Mouse (Mus musculus): ENCODE data around the gene Comtd1. TPM values are rescaled to one million over a fixed set of nuclear protein-coding genes. Genes with fewer than 3 reads are reported as not detected.

The Comtd1 gene
- polyA plus RNA-seq, 1 experiment from 2014 or later = 39.0 TPM

Other genes with a start within 250 kb of the Comtd1 start
- gene Dupd1, start 134.4 kb downstream of the Comtd1 start, polyA plus RNA-seq (2015; fragmentation: Nextera tagmentation; extraction: Ambion mirVana) = 0.81 TPM in 1 of 2 replicates, not detected in the other
- 12.1 and 13.7 TPM in 2 replicates for gene Samd8, start 98.4 kb downstream of the Comtd1 start, polyA plus RNA-seq (2015; fragmentation: Nextera tagmentation; extraction: Ambion mirVana)
- gene Dusp13, start 97.8 kb downstream of the Comtd1 start, polyA plus RNA-seq (2015; fragmentation: Nextera tagmentation; extraction: Ambion mirVana) = 0.84 TPM in 1 of 2 replicates, not detected in the other
- 289 and 297 TPM in 2 replicates for gene Vdac2, start 23.7 kb downstream of the Comtd1 start, polyA plus RNA-seq (2015; fragmentation: Nextera tagmentation; extraction: Ambion mirVana)
- 7.1 and 10.1 TPM in 2 replicates for gene Zfp503, start 140.6 kb upstream of the Comtd1 start, polyA plus RNA-seq (2015; fragmentation: Nextera tagmentation; extraction: Ambion mirVana)
- gene Lrmda, start 170.7 kb upstream of the Comtd1 start, polyA plus RNA-seq (2015; fragmentation: Nextera tagmentation; extraction: Ambion mirVana) = 0.86 and 0.94 TPM in 2 replicates